Mouse (Mus musculus) hindbrain, embryonic 11.5 days (tissue): ENCODE measurements around the gene Tubg1. TPM values are rescaled to one million over a fixed set of nuclear protein-coding genes. Genes with fewer than 3 reads are reported as not detected.

ENCODE experiments used
- ATAC-seq: fragments of 200-750 bp; cut with Nextera tagmentation; 2 replicates; pipeline ENCODE4 v1.8.0; 2017; ENCODE audit warnings: mild to moderate bottlenecking, moderate TSS enrichment, moderate library complexity; ENCODE audit not compliant: low FRiP score
- DNase-seq: peaks from one replicate; pipeline ENCODE4 v3.0.0-alpha.2; 2015; ENCODE audit warnings: low spot score
- H3K27ac ChIP-seq: fragments of 300-500 bp; sonication (generic); 2 replicates; pipeline ENCODE4 v1.5.1; 2014; ENCODE audit warnings: mild to moderate bottlenecking, low read depth, low read length
- H3K27me3 ChIP-seq: fragments of 300-500 bp; sonication (generic); 2 replicates; pipeline ENCODE4 v1.6.1; 2014; ENCODE audit warnings: mild to moderate bottlenecking, low read length, moderate library complexity, mixed read lengths; ENCODE audit not compliant: control insufficient read depth, insufficient read depth
- H3K36me3 ChIP-seq: fragments of 300-500 bp; sonication (generic); 2 replicates; pipeline ENCODE4 v1.6.1; 2014; ENCODE audit warnings: mild to moderate bottlenecking, low read length, moderate library complexity, mixed read lengths; ENCODE audit not compliant: control insufficient read depth, insufficient read depth
- H3K4me1 ChIP-seq: fragments of 300-500 bp; sonication (generic); replicated peaks from 2 replicates; pipeline ENCODE4 v1.6.1; 2014; ENCODE audit warnings: low read length, mixed read lengths; ENCODE audit not compliant: control insufficient read depth, insufficient read depth
- H3K4me2 ChIP-seq: fragments of 300-500 bp; sonication (generic); replicated peaks from 2 replicates; pipeline ENCODE4 v1.6.1; 2014; ENCODE audit warnings: mild to moderate bottlenecking, low read depth, low read length
- H3K4me3 ChIP-seq: fragments of 300-500 bp; sonication (generic); 2 replicates; pipeline ENCODE4 v1.5.1; 2014; ENCODE audit warnings: low read depth, low read length
- H3K9ac ChIP-seq: fragments of 300-500 bp; sonication (generic); 2 replicates; pipeline ENCODE4 v1.6.1; 2014; ENCODE audit warnings: low read depth, low read length
- H3K9me3 ChIP-seq: fragments of 300-500 bp; sonication (generic); 2 replicates; pipeline ENCODE4 v1.6.1; 2016; ENCODE audit warnings: low read length; ENCODE audit not compliant: control insufficient read depth
- WGBS: fragments of 180-500 bp; shearing (Covaris S2); extraction: QIAGEN DNeasy Blood & Tissue Kit; methylation state at CpG from one replicate; pipeline ENCODE4 v1.1.7; 2014; 5-methylcytosine and 5-hydroxymethylcytosine counted together
- polyA plus RNA-seq: library from polyadenylated mRNA; unstranded; fragments of >200 nt; fragmentation: Nextera tagmentation; extraction: Ambion mirVana; gene quantifications from 2 replicates; pipeline ENCODE4 v1.2.1, GENCODE M21; 2014

Tubg1 gene
- polyA plus RNA-seq, 1 experiment from 2014 or later: 98.6 TPM

DNA sequence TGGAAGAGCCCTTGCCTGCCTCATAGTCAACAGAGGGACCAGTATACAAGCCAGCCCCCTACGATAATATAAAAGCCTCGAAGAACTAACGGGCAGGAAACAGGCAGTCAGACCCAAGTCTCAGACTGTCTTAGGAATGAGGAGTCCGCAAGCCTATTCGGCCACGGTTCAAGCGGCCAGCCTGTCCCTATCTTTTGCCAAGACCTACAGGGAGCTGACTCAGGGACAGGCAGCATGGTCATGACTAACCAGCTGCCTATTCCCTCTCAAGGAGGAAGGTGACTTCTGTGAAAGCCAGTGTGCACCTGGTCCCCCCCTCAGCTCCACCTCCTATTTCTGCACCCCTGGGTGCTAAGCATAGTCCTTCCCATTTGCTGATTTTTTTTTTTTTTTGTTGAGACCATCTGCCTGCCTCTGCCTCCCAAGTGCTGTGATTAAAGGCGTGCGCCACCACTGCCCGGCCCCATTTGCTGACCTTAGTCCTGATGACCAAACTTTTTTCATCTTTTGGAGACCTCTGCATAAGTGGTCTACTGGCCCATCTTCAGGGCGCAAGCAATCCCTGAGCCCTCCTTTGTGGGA lies 9.3 kb downstream of the Tubg1 start:
- no peaks in the 10 kb centered on the region for H3K4me1 ChIP-seq
- DNase-seq (no peak), ATAC-seq (no peak)
- no peaks in the 10 kb centered on the region for H3K27me3 ChIP-seq
- H3K4me2 ChIP-seq: no peak overlapping the region
- no peak overlapping the region for H3K9ac ChIP-seq
- WGBS: 88% methylated on average over 11 of the region's 11 CpGs
- H3K36me3 ChIP-seq: peaks cover 11% of the 10 kb centered on the region
- H3K9me3 ChIP-seq: no peaks in the 10 kb centered on the region
- H3K4me3 ChIP-seq: no peak overlapping the region
- no peak overlapping the region for H3K27ac ChIP-seq

DNA sequence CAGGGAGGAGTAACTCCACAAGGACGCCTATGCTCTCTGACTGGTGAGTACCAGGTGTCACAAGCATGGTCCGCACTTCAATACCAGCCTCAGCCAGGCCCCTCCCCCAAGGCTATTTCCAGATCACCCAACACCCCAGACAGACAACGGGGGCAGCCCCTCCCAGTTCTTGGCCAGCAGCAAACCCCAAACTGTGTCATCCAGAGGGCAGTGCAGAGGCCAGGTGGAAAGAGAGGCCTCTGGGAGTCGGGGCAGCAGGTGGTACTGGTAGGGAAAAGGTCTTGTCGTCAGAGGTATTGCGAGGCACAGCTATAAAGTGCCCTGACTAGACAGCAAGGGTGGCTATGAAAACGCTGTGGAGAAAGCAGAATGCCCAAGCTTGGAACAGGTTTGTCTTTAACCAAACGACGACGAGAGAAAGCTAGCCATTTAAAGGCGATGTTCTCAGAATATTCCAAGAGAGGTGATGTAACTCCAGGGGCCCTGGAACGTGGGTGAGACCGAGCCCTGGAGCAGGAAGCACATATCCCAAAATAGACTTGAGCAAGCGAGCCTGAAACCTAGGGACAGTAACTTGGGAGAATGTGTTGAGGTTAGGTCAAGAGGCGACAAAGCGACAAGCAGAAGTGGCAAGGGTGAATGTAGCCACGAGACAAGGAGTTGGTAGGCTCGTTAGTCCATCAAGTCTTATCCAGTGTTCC lies 10.5 kb downstream of the Tubg1 start:
- Histone ChIP-seq H3K27ac (no peak overlapping the region), H3K9ac (no peak overlapping the region), H3K4me2 (no peak overlapping the region), H3K4me3 (no peak overlapping the region), H3K36me3 (peaks cover 11% of the 10 kb centered on the region), H3K27me3 (no peaks in the 10 kb centered on the region), H3K9me3 (no peaks in the 10 kb centered on the region), H3K4me1 (no peaks in the 10 kb centered on the region)
- 57% methylated on average over 18 of the region's 18 CpGs for WGBS
- ATAC-seq (no peak), DNase-seq (no peak)

DNA sequence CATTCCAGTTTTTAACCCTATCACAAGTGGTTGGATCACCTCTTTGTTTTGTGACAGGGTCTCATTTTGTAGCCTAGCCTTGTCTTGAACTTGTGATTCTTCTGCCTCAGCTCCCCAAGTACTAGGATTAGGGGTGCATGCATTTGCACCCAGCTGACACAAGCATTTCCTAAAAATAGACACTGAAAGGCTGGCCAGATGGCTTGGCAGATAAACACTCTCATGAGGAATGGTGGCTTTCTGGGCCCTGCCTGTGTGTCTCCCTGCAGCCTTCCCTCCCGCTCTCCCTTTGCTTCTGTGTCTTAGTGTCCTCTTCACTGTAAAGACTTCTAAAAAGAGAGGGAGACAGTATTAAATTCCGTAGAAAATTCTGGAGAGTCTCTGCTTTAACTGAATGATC lies 11.4 kb downstream of the Tubg1 start:
- H3K4me2 ChIP-seq: no peak overlapping the region
- DNase-seq (no peak), ATAC-seq (no peak)
- no peak overlapping the region for H3K4me3 ChIP-seq
- 94% methylated on average over 2 of the region's 2 CpGs for WGBS
- no peaks in the 10 kb centered on the region for H3K4me1 ChIP-seq
- H3K9me3 ChIP-seq: no peaks in the 10 kb centered on the region
- no peaks in the 10 kb centered on the region for H3K27me3 ChIP-seq
- H3K9ac ChIP-seq: no peak overlapping the region
- H3K27ac ChIP-seq: no peak overlapping the region
- H3K36me3 ChIP-seq: peaks cover 6% of the 10 kb centered on the region

DNA sequence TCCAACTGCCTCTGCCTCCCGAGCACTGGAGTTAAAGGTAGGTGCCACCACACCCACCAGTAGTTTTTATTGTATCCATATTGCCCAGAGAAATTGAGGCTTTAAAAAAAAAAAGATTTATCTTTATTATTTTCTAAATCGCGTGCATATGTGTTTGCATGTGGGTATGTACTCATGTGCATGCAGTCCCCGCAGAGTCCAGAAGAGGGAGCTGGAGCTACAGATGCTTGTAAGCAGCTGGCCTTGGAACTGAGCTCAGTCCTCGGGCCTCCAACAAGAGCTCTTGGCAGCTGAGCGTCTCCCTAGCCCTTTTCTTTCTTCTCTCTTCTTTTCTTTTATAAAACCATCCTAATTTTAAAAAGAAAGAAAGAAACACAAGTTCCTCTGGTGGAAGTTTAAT lies 12.0 kb downstream of the Tubg1 start:
- Histone ChIP-seq H3K27ac (no peak overlapping the region), H3K9me3 (no peaks in the 10 kb centered on the region), H3K36me3 (peaks cover under 1% of the 10 kb centered on the region; the same call in 1 of the 2 replicates), H3K9ac (no peak overlapping the region), H3K4me3 (no peak overlapping the region), H3K4me1 (no peaks in the 10 kb centered on the region), H3K4me2 (no peak overlapping the region), H3K27me3 (no peaks in the 10 kb centered on the region)
- WGBS: 90% methylated on average over 6 of the region's 6 CpGs
- DNase-seq: peak; percentile 48
- ATAC-seq: no peak

DNA sequence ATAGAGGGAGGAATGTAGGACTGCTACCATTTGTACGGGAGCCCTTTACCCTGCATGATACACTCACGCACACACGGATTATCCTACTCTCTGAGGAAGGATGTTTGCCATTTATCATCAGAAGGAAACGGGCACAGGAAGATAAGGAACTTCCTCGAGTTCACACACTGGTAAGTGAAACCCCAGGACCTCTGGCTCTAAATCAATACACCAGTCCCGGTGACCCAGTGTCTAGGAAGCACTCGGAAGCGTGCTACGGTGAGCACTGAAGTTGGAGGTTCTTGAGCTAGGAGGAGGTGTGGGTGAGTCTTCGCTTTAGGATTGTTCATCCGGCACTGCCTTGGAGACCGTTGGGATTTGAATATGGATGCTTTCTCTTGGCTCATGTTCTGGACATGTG lies 13.3 kb downstream of the Tubg1 start:
- Histone ChIP-seq H3K4me2 (no peak overlapping the region), H3K36me3 (no peaks in the 10 kb centered on the region), H3K27me3 (no peaks in the 10 kb centered on the region), H3K4me1 (no peaks in the 10 kb centered on the region), H3K9me3 (no peaks in the 10 kb centered on the region), H3K4me3 (no peak overlapping the region), H3K27ac (no peak overlapping the region), H3K9ac (no peak overlapping the region)
- 81% methylated on average over 12 of the region's 12 CpGs for WGBS
- no peak for DNase-seq
- no peak for ATAC-seq

DNA sequence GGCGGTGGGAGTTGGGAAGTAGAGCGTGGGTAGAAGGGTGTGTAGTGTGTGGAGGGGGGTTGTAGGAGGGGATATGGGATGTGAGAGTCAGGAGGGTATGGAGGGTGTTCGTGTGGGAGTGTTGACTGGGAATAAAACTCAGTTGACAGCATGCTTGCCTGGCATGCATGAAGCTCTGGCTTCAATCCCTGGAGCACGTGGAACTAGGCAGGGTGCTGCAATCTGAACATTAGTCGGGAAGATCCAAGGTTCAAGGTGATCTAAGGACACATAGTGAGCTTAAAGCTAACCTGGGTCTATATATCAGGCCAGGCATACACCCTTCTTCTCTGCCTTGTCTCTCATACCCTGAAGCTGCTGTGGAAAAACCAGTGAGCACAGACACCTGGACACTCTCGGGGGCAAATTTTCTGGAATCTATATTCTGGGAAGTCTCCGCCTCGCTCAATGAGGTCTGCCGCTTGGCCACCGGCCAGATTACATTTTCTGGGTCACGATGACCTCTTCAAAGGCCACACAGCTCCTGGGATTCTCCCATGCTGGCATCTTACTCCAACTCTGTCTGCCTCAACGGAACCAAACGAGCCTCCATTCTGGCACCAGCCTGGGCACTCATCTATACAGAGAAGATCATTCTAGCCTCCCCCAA lies 14.6 kb downstream of the Tubg1 start:
- 83% methylated on average over 13 of the region's 13 CpGs for WGBS
- ATAC-seq (no peak), DNase-seq (no peak)
- H3K9ac ChIP-seq: no peak overlapping the region
- H3K4me3 ChIP-seq: no peak overlapping the region
- H3K4me2 ChIP-seq: no peak overlapping the region
- H3K4me1 ChIP-seq: no peaks in the 10 kb centered on the region
- H3K36me3 ChIP-seq: no peaks in the 10 kb centered on the region
- H3K9me3 ChIP-seq: no peaks in the 10 kb centered on the region
- H3K27me3 ChIP-seq: no peaks in the 10 kb centered on the region
- no peak overlapping the region for H3K27ac ChIP-seq

DNA sequence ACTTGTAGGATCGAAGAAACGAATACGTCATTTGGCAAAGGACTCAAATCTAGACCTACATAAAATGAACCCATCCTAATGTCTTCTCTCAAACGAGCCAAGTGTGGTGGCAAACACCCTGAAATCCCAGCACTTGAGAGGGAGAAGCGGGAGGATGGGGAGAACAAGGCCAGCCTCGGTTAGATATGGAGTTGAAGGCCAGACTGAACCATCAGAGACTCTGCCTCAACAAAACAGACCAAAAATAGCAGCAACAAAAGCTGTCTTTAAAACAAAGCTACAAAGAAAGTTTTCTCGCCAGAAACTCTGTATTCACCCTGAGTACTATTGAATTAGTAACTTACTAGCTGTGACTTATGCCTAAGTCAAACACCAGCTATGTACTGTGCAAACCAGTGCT lies 17.3 kb downstream of the Tubg1 start:
- no peaks in the 10 kb centered on the region for H3K27me3 ChIP-seq
- no peak for DNase-seq
- no peak overlapping the region for H3K4me2 ChIP-seq
- no peaks in the 10 kb centered on the region for H3K4me1 ChIP-seq
- no peaks in the 10 kb centered on the region for H3K36me3 ChIP-seq
- 81% methylated on average over 7 of the region's 7 CpGs for WGBS
- H3K9me3 ChIP-seq: no peaks in the 10 kb centered on the region
- no peak overlapping the region for H3K4me3 ChIP-seq
- no peak for ATAC-seq
- no peak overlapping the region for H3K27ac ChIP-seq
- H3K9ac ChIP-seq: no peak overlapping the region

DNA sequence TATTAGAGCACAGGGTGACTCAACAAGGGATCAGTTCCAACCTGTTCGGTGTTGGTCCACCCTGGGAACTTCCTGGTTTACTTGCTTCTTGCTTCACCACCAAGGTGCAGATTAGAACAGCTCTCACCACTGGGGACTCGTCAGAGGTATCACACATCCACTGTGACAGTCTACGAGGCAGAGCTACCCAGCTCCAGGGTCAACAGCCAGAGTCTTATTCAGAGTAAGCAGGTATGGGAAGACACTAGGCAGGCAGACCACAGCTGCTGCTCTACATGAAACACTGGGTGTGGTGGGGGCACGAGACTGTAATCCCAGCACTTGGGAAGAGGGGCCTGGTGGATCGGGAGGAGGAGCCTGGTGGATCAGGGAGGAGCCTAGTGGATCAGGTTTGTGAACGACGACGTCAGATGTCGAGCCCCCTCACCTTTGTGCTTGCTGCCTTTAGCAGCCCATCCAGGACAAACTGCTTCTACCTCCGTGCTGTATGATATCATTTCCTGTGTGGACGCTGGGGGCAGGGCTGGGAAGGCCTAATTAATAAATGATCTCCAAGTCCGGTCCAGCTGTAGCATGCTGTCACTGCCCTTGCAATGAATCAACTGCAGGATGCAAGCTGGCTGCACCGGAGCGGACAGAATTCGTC lies 18.9 kb downstream of the Tubg1 start:
- Histone ChIP-seq H3K4me1 (0 out of 2 replicates have a peak, but pooled peaks cover 3% of the 10 kb centered on the region), H3K36me3 (no peaks in the 10 kb centered on the region), H3K4me2 (peak overlapping the region; percentile 21; the same call in 1 of the 2 replicates), H3K9me3 (no peaks in the 10 kb centered on the region), H3K27ac (peak overlapping the region; percentile 62), H3K4me3 (peak overlapping the region; percentile 16; the same call in 1 of the 2 replicates), H3K9ac (peak overlapping the region; percentile 28; the same call in 1 of the 2 replicates), H3K27me3 (no peaks in the 10 kb centered on the region)
- peak; percentile 53 for ATAC-seq
- DNase-seq: peak; percentile 69
- 24% methylated on average over 15 of the region's 15 CpGs for WGBS
